Mouse (Mus musculus) embryonic fibroblast, embryonic 13.5 days (primary cell): ENCODE results near the gene Gp5.

ENCODE experiments used
- CTCF ChIP-seq: IDR thresholded peaks from 2 replicates; pipeline ENCODE4 v1.5.1; 2011; ENCODE audit warnings: mild to moderate bottlenecking, control low read depth, low read length, moderate library complexity, borderline replicate concordance; ENCODE audit not compliant: insufficient read depth
- POLR2A ChIP-seq: IDR thresholded peaks from 2 replicates; pipeline ENCODE4 v1.6.1; 2011; ENCODE audit warnings: low read depth, mild to moderate bottlenecking, control low read depth, low read length, moderate library complexity

DNA sequence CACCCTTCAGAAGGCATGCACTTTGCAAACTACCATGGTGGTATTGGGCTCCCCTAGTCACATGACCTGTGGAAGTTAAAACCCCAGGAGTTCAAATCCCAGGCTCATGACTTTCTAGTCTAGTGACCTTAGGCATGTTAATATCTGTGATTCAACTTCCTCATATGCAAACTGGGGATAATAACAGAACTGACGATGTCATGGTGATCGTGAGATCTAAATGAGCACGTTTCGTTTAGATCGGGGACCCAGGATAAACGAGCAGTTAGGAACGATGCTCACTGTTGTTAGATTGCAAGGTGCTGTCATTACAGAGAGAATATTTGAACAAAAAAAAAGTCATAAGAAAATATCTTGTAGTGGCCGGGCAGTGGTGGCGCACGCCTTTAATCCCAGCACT, 48.4 kb downstream of the Gp5 start:
- TF ChIP-seq CTCF: no peak
- no peak for TF ChIP-seq POLR2A
